Mouse (Mus musculus) liver, postnatal 0 days (tissue): ENCODE data around the gene Rab21. TPM values are rescaled to one million over a fixed set of nuclear protein-coding genes. Genes with fewer than 3 reads are reported as not detected.
A peak's percentile ranks its signal among the peaks of the same experiment; 100 is the strongest.

Source experiments
- ATAC-seq: fragments of 200-750 bp; cut with Nextera tagmentation; 2 replicates; pipeline ENCODE4 v1.8.0; 2017; ENCODE audit warnings: mild to moderate bottlenecking, moderate library complexity
- DNase-seq: peaks from one replicate; pipeline ENCODE4 v3.0.0-alpha.2; 2016
- H3K27ac ChIP-seq: fragments of 300-500 bp; sonication (generic); 2 replicates; pipeline ENCODE4 v1.5.1; 2014; ENCODE audit warnings: antibody characterized with exemption, moderate library complexity, mild to moderate bottlenecking, low read depth
- H3K27me3 ChIP-seq: fragments of 300-500 bp; sonication (generic); 2 replicates; pipeline ENCODE4 v1.6.1; 2014; ENCODE audit warnings: low read length, control low read depth, mixed read lengths; ENCODE audit not compliant: insufficient read depth
- H3K36me3 ChIP-seq: fragments of 300-500 bp; sonication (generic); replicated peaks from 2 replicates; pipeline ENCODE4 v1.6.1; 2014; ENCODE audit warnings: mild to moderate bottlenecking, control low read depth, low read length, moderate library complexity, mixed read lengths; ENCODE audit not compliant: insufficient read depth
- H3K4me1 ChIP-seq: fragments of 300-500 bp; sonication (generic); 2 replicates; pipeline ENCODE4 v1.6.1; 2014; ENCODE audit warnings: antibody characterized with exemption, mild to moderate bottlenecking, control low read depth; ENCODE audit not compliant: insufficient read depth
- H3K4me2 ChIP-seq: fragments of 300-500 bp; sonication (generic); 2 replicates; pipeline ENCODE4 v1.6.1; 2014; ENCODE audit warnings: low read depth, mild to moderate bottlenecking, low read length, moderate library complexity, mixed read lengths
- H3K4me3 ChIP-seq: fragments of 300-500 bp; sonication (generic); 2 replicates; pipeline ENCODE4 v1.5.1; 2014; ENCODE audit warnings: low read depth, low read length
- H3K9ac ChIP-seq: fragments of 300-500 bp; sonication (generic); replicated peaks from 2 replicates; pipeline ENCODE4 v1.6.1; 2014; ENCODE audit warnings: mild to moderate bottlenecking, moderate library complexity
- H3K9me3 ChIP-seq: fragments of 300-500 bp; sonication (generic); 2 replicates; pipeline ENCODE4 v1.6.1; 2016; ENCODE audit warnings: mild to moderate bottlenecking, control low read depth, low read length, mixed read lengths
- CTCF ChIP-seq: sonication (generic); IDR thresholded peaks from 2 replicates; pipeline ENCODE4 v1.5.1; 2016; ENCODE audit warnings: antibody characterized with exemption, low read depth
- EP300 ChIP-seq: IDR thresholded peaks from 2 replicates; pipeline ENCODE4 v1.6.1; 2016; ENCODE audit warnings: antibody characterized with exemption, low read depth, mild to moderate bottlenecking
- WGBS: fragments of 180-500 bp; shearing (Covaris S2); extraction: QIAGEN DNeasy Blood & Tissue Kit; methylation state at CpG from one replicate; pipeline ENCODE4 v1.1.7; 2014; ENCODE audit not compliant: insufficient replicate concordance; 5-methylcytosine and 5-hydroxymethylcytosine counted together
- polyA plus RNA-seq: library from polyadenylated mRNA; unstranded; fragments of >200 nt; fragmentation: Nextera tagmentation; extraction: Ambion mirVana; gene quantifications from 2 replicates; pipeline ENCODE4 v1.2.1, GENCODE M21; 2015

Gene Rab21
- polyA plus RNA-seq, 1 experiment from 2014 or later = 5.8 TPM

DNA sequence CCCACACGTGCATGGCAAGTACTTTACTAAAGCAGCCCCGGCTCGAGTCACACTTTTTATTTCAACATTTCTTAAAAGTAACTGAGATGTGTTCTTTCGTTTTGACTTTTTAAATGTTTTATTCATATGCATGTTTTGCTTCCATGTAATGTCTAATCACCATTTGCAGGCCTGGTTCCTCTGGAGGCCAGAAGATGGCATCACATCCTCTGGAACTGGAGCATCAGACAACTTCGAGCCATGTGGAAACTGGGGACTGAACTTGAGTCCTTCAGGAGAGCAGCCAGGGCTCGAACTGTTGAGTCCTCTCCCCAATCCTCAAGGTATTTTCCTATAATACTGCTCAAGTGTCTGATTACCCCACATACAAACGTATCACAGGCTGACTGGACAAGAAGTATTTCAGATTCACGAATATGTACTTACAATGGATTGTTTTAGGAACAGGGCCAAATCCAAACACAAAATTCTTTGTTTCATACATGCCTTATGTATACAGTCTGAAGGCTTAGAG lies 74.3 kb downstream of the Rab21 start:
- H3K9me3 ChIP-seq = no peaks in the 10 kb centered on the region
- no peak overlapping the region for H3K27ac ChIP-seq
- no peak for ATAC-seq
- no peak overlapping the region for H3K4me3 ChIP-seq
- no peaks in the 10 kb centered on the region for H3K27me3 ChIP-seq
- peaks cover 16% of the 10 kb centered on the region for H3K4me1 ChIP-seq
- no peak for DNase-seq
- TF ChIP-seq CTCF (peak; percentile 54), EP300 (no peak)
- no peak overlapping the region for H3K9ac ChIP-seq
- H3K4me2 ChIP-seq = no peak overlapping the region
- 65% methylated on average over 8 of the region's 8 CpGs for WGBS
- H3K36me3 ChIP-seq = peaks cover 16% of the 10 kb centered on the region

DNA sequence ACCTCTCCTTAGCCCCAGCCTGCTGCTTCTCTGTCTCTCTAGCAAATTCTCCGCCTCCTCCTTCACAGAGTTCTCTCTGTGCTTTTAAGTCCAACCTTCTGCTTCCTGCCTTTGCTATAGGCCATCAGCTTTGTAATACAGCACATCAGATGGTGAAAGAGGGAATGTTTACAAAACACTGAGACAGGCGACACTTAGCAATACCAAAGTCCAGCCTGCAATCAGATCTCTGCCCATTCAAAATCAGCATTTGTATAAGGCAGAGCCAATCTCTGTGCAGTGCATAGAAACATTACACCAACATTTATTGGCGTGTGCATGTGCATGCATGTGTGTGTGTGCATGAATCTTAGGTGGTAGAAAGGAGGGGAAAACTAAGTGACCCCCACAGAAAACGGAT lies 77.5 kb downstream of the Rab21 start:
- peak; percentile 84 for ATAC-seq
- TF ChIP-seq CTCF = no peak

More for the DNA sequence above, 77.5 kb downstream of the Rab21 start:
- 56% methylated on average over 4 of the region's 4 CpGs for WGBS
- Histone ChIP-seq H3K4me3 (no peak overlapping the region), H3K27ac (peak overlapping the region; percentile 36; the same call in 1 of the 2 replicates), H3K4me2 (no peak overlapping the region), H3K9me3 (no peaks in the 10 kb centered on the region), H3K9ac (no peak overlapping the region), H3K36me3 (peaks cover 28% of the 10 kb centered on the region), H3K27me3 (no peaks in the 10 kb centered on the region), H3K4me1 (peaks cover 6% of the 10 kb centered on the region)
- no peak for DNase-seq

Other genes with a start within 250 kb of the Rab21 start
- gene Tph2, start 130.6 kb downstream of the Rab21 start, polyA plus RNA-seq = not detected in 2 replicates
- gene Tbc1d15, start 64.1 kb downstream of the Rab21 start, polyA plus RNA-seq = 36.7 and 38.5 TPM in 2 replicates
- gene Tmem19, start 46.9 kb upstream of the Rab21 start, polyA plus RNA-seq = 16.3 and 19.3 TPM in 2 replicates
- gene Thap2, start 68.8 kb upstream of the Rab21 start, polyA plus RNA-seq = 5.0 and 5.5 TPM in 2 replicates
- 4.9 and 5.0 TPM in 2 replicates for gene Zfc3h1, start 69.4 kb upstream of the Rab21 start, polyA plus RNA-seq